32 mouse cellular contexts compared by ENCODE assay signal in genomic region chr16:48516776-48517499, GRCm38 (mm10).
"Had no signal": no experiment of that assay in that cellular context is flagged by ENCODE, and none has a peak within 500 bp of the region (broad histone marks: within the 10 kb centered on the region; RNA-seq: fewer than 3 reads in every experiment).

No protein-coding gene starts in this region.

- H3K9ac ChIP-seq: limb, embryonic 12.5 days; limb, embryonic 13.5 days; limb, embryonic 15.5 days; liver, embryonic 12.5 days; liver, embryonic 13.5 days; liver, embryonic 14.5 days; liver, embryonic 15.5 days; liver, postnatal 0 days; lung, embryonic 14.5 days; lung, embryonic 15.5 days; midbrain, embryonic 12.5 days; midbrain, embryonic 13.5 days; midbrain, embryonic 15.5 days; neural tube, embryonic 12.5 days had no signal

- H3K4me3 ChIP-seq: limb, embryonic 10.5 days; limb, embryonic 12.5 days; limb, embryonic 13.5 days; limb, embryonic 15.5 days; liver, embryonic 12.5 days; liver, embryonic 13.5 days; liver, embryonic 15.5 days; lung, embryonic 15.5 days; megakaryocyte, embryonic 14.5 days; midbrain, embryonic 10.5 days; midbrain, embryonic 12.5 days; midbrain, embryonic 13.5 days; midbrain, embryonic 15.5 days; myocyte; neural tube, embryonic 12.5 days had no signal

- ATAC-seq: liver, embryonic 12.5 days; liver, postnatal 0 days; lung, postnatal 0 days; midbrain, embryonic 13.5 days; midbrain, embryonic 15.5 days; midbrain, embryonic 16.5 days had no signal

- H3K9me3 ChIP-seq: limb, embryonic 10.5 days; limb, embryonic 12.5 days; limb, embryonic 13.5 days; limb, embryonic 15.5 days; liver, embryonic 12.5 days; liver, embryonic 13.5 days; liver, embryonic 15.5 days; lung, embryonic 15.5 days; midbrain, embryonic 10.5 days; midbrain, embryonic 12.5 days; midbrain, embryonic 13.5 days; midbrain, embryonic 15.5 days; neural tube, embryonic 12.5 days had no signal

- DNase-seq: left cerebral cortex, postnatal 4 days; liver; liver, embryonic 13.5 days; liver, postnatal 0 days; lung, adult 18-20 months; lung, adult 2 months; lung, embryonic 14.5 days; lung, postnatal 10 days; lung, postnatal 14 days; lung, postnatal 36 days; lung, postnatal 4 days; midbrain, embryonic 14.5 days had no signal

- H3K27me3 ChIP-seq: limb, embryonic 12.5 days; limb, embryonic 13.5 days; limb, embryonic 15.5 days; liver, embryonic 12.5 days; liver, embryonic 13.5 days; liver, embryonic 15.5 days; lung, embryonic 15.5 days; megakaryocyte, embryonic 14.5 days; midbrain, embryonic 12.5 days; midbrain, embryonic 13.5 days; midbrain, embryonic 15.5 days; neural tube, embryonic 12.5 days had no signal

- H3K4me1 ChIP-seq: limb, embryonic 10.5 days; limb, embryonic 12.5 days; limb, embryonic 13.5 days; limb, embryonic 15.5 days; liver, embryonic 12.5 days; liver, embryonic 13.5 days; liver, embryonic 15.5 days; lung, embryonic 15.5 days; megakaryocyte, embryonic 14.5 days; midbrain, embryonic 10.5 days; midbrain, embryonic 12.5 days; midbrain, embryonic 13.5 days; midbrain, embryonic 15.5 days; neural tube, embryonic 12.5 days had no signal

- H3K4me2 ChIP-seq: limb, embryonic 12.5 days; limb, embryonic 13.5 days; limb, embryonic 15.5 days; liver, embryonic 11.5 days; liver, embryonic 12.5 days; liver, embryonic 13.5 days; liver, embryonic 15.5 days; lung, embryonic 14.5 days; lung, embryonic 15.5 days; midbrain, embryonic 11.5 days; midbrain, embryonic 12.5 days; midbrain, embryonic 13.5 days; midbrain, embryonic 15.5 days; neural tube, embryonic 12.5 days had no signal

- H3K27ac ChIP-seq: limb, embryonic 10.5 days; limb, embryonic 12.5 days; limb, embryonic 13.5 days; limb, embryonic 15.5 days; liver, embryonic 12.5 days; liver, embryonic 13.5 days; liver, embryonic 14.5 days; liver, embryonic 15.5 days; lung, embryonic 15.5 days; macrophage; midbrain, embryonic 10.5 days; midbrain, embryonic 12.5 days; midbrain, embryonic 13.5 days; midbrain, embryonic 15.5 days; neural tube, embryonic 12.5 days had no signal

- H3K36me3 ChIP-seq: limb, embryonic 10.5 days; limb, embryonic 12.5 days; limb, embryonic 13.5 days; limb, embryonic 15.5 days; liver, embryonic 12.5 days; liver, embryonic 13.5 days; liver, embryonic 15.5 days; lung, embryonic 15.5 days; midbrain, embryonic 10.5 days; midbrain, embryonic 12.5 days; midbrain, embryonic 13.5 days; midbrain, embryonic 15.5 days; neural tube, embryonic 12.5 days had no signal
